Mouse (Mus musculus) intestine, postnatal 0 days (tissue): ENCODE data around the gene Grk1. TPM values are rescaled to one million over a fixed set of nuclear protein-coding genes. Genes with fewer than 3 reads are reported as not detected.
A peak's percentile ranks its signal among the peaks of the same experiment; 100 is the strongest.

Source experiments
- ATAC-seq: fragments of 200-750 bp; cut with Nextera tagmentation; 2 replicates; pipeline ENCODE4 v1.8.0; 2017; ENCODE audit warnings: mild to moderate bottlenecking, moderate TSS enrichment, moderate library complexity
- H3K27ac ChIP-seq: fragments of 300-500 bp; sonication (generic); 2 replicates; pipeline ENCODE4 v1.5.1; 2014; ENCODE audit warnings: mild to moderate bottlenecking, low read depth, low read length, moderate library complexity
- H3K27me3 ChIP-seq: fragments of 300-500 bp; sonication (generic); replicated peaks from 2 replicates; pipeline ENCODE4 v1.6.1; 2014; ENCODE audit warnings: low read length, mixed read lengths; ENCODE audit not compliant: control insufficient read depth, insufficient read depth
- H3K36me3 ChIP-seq: fragments of 300-500 bp; sonication (generic); 2 replicates; pipeline ENCODE4 v1.6.1; 2014; ENCODE audit warnings: mild to moderate bottlenecking, moderate library complexity; ENCODE audit not compliant: control insufficient read depth, insufficient read depth
- H3K4me1 ChIP-seq: fragments of 300-500 bp; sonication (generic); replicated peaks from 2 replicates; pipeline ENCODE4 v1.6.1; 2014; ENCODE audit warnings: antibody characterized with exemption, low read length, mixed read lengths; ENCODE audit not compliant: control insufficient read depth, insufficient read depth
- H3K4me2 ChIP-seq: fragments of 300-500 bp; sonication (generic); replicated peaks from 2 replicates; pipeline ENCODE4 v1.6.1; 2014; ENCODE audit warnings: low read depth, mild to moderate bottlenecking, moderate library complexity
- H3K4me3 ChIP-seq: fragments of 300-500 bp; sonication (generic); 2 replicates; pipeline ENCODE4 v1.5.1; 2014; ENCODE audit warnings: low read depth, low read length
- H3K9ac ChIP-seq: fragments of 300-500 bp; sonication (generic); 2 replicates; pipeline ENCODE4 v1.6.1; 2014; ENCODE audit warnings: mild to moderate bottlenecking, low read depth, low read length
- H3K9me3 ChIP-seq: fragments of 300-500 bp; sonication (generic); 2 replicates; pipeline ENCODE4 v1.6.1; 2016; ENCODE audit warnings: mixed run types; ENCODE audit not compliant: control insufficient read depth
- CTCF ChIP-seq: sonication (generic); IDR thresholded peaks from 2 replicates; pipeline ENCODE4 v1.5.1; 2016; ENCODE audit warnings: low read depth, mild to moderate bottlenecking, control low read depth, antibody characterized with exemption, moderate library complexity
- WGBS: fragments of 180-500 bp; shearing (Covaris S2); extraction: QIAGEN DNeasy Blood & Tissue Kit; methylation state at CpG from one replicate; pipeline ENCODE4 v1.1.7; 2014; 5-methylcytosine and 5-hydroxymethylcytosine counted together
- polyA plus RNA-seq: library from polyadenylated mRNA; unstranded; fragments of >200 nt; fragmentation: Nextera tagmentation; extraction: Ambion mirVana; gene quantifications from 2 replicates; pipeline ENCODE4 v1.2.1, GENCODE M21; 2015

Gene Grk1
- polyA plus RNA-seq, 1 experiment from 2014 or later = not detected

DNA sequence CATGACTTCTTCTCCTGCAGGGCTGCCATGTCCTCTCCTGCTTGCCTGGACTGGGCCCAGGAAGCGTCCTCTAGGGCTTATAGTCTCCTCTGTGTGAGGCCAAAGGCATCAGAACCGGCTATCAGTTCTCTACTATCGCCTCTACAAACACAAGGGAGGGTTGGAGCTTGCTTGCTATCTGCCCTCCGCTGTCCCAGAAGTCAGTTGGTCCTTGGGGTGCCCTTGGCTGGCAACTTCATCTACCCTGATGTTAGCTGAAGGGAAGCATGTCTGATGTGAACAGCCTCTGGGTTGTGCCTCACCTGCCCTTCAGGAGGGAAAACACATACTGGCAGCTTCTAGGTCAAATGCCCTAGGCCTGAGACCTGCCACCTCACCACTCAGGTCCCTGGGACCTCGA is 8.2 kb upstream of the Grk1 start, which contains the start of gene Atp4b:
Gene Atp4b (minus strand): TSS at position 101 of the 400 bp plus-strand sequence.
- Histone ChIP-seq H3K9me3 (no peaks in the 10 kb centered on the region), H3K4me3 (no peak within 1 kb of the TSS), H3K4me1 (no peaks in the 10 kb centered on the region), H3K4me2 (no peak within 1 kb of the TSS), H3K27me3 (no peaks in the 10 kb centered on the region), H3K36me3 (no peaks in the 10 kb centered on the region), H3K27ac (no peak within 1 kb of the TSS), H3K9ac (no peak within 1 kb of the TSS)
- 75% methylated on average over 5 of the region's 5 CpGs for WGBS
- ATAC-seq = no peak
- TF ChIP-seq CTCF = no peak

DNA sequence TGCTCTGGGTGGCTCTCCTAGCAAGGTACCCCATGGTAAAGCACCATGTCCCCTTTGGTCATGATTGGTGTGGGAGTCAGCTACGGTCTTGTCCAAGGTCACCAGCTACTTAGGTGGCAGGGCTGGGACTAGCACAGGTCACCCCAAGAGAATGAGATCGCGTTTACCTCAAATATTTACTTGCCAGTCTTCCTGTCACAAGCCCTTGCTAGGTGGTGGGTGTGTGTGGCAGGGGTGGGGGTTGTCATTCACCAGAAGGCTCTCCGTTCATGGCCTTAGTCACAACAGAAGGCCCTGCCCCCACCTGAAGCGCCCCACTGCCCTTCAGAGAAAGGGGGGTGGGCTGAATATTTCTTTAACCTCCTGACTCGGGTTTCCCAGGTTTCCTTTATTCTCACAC is 1.4 kb upstream of the Grk1 start:
- WGBS = 38% methylated on average over 6 of the region's 6 CpGs
- H3K36me3 ChIP-seq = no peaks in the 10 kb centered on the region
- no peaks in the 10 kb centered on the region for H3K4me1 ChIP-seq
- H3K9ac ChIP-seq = no peak overlapping the region
- no peaks in the 10 kb centered on the region for H3K27me3 ChIP-seq
- TF ChIP-seq CTCF = no peak
- H3K4me2 ChIP-seq = no peak overlapping the region
- no peaks in the 10 kb centered on the region for H3K9me3 ChIP-seq
- no peak overlapping the region for H3K4me3 ChIP-seq
- H3K27ac ChIP-seq = no peak overlapping the region
- no peak for ATAC-seq

DNA sequence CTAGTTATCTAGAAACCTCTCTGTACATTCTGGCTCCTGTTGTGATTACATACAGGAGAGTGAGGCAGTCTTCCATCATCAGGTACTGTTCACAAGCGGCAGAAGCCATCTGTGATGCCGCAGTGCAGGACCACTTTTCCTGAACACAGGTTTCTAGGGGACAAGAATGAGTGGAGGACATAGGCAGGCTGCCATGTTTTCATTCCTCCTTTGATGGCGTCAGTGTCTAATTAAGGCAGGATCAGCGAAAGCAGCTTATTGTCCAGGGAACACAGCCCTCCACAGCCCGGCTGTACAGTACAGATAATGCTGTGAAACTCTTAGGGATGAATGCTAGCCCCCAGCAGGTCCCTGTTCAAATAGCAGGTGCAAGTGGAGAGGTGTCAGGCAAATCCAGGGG is 1.1 kb downstream of the Grk1 start:
- no peak for TF ChIP-seq CTCF
- H3K4me1 ChIP-seq = no peaks in the 10 kb centered on the region
- no peak overlapping the region for H3K9ac ChIP-seq
- no peaks in the 10 kb centered on the region for H3K9me3 ChIP-seq
- H3K27me3 ChIP-seq = no peaks in the 10 kb centered on the region
- no peak overlapping the region for H3K4me2 ChIP-seq
- no peaks in the 10 kb centered on the region for H3K36me3 ChIP-seq
- no peak overlapping the region for H3K27ac ChIP-seq
- no peak overlapping the region for H3K4me3 ChIP-seq
- no peak for ATAC-seq
- 79% methylated on average over 5 of the region's 5 CpGs for WGBS

DNA sequence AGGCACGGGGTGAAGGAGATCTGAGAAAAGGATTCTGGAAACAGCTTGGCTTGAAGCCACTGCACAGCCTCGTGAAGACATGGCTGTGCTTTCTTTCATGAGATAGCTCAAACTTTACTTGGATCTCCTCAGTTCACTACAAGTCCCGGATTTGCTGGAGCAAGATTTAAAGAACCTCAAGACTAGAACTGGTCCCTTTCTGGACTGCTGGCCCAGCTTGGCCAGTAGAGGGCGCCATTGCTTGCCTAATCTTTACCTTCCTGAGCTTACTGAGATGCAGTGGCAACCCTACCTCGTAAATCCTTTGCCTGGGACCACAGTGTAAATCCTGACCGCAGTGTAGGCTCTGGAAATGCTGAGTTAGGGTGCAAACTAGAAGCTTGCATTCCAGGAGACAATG is 6.7 kb downstream of the Grk1 start:
- TF ChIP-seq CTCF = peak; percentile 85
- WGBS = 21% methylated on average over 6 of the region's 6 CpGs
- Histone ChIP-seq H3K36me3 (no peaks in the 10 kb centered on the region), H3K4me2 (no peak overlapping the region), H3K9ac (no peak overlapping the region), H3K9me3 (no peaks in the 10 kb centered on the region), H3K4me3 (no peak overlapping the region), H3K27me3 (no peaks in the 10 kb centered on the region), H3K4me1 (no peaks in the 10 kb centered on the region), H3K27ac (no peak overlapping the region)
- ATAC-seq = 0 out of 2 replicates have a peak, but pooled peaks have one; percentile 45

- H3K27ac ChIP-seq = no peak overlapping the region
- WGBS = 59% methylated on average over 13 of the region's 13 CpGs
- H3K4me2 ChIP-seq = no peak overlapping the region
- H3K4me3 ChIP-seq = no peak overlapping the region
- no peak overlapping the region for H3K9ac ChIP-seq
- no peaks in the 10 kb centered on the region for H3K36me3 ChIP-seq
- H3K4me1 ChIP-seq = no peaks in the 10 kb centered on the region
- no peaks in the 10 kb centered on the region for H3K9me3 ChIP-seq
- ATAC-seq = no peak
- TF ChIP-seq CTCF = peak; percentile 91
- no peaks in the 10 kb centered on the region for H3K27me3 ChIP-seq
Observed at GRCm38 (mm10) chr8:13412891-13413558, 8.1 kb downstream of the Grk1 start.

- H3K4me3 ChIP-seq = no peak overlapping the region
- no peaks in the 10 kb centered on the region for H3K4me1 ChIP-seq
- H3K4me2 ChIP-seq = no peak overlapping the region
- no peaks in the 10 kb centered on the region for H3K36me3 ChIP-seq
- H3K9me3 ChIP-seq = no peaks in the 10 kb centered on the region
- no peak overlapping the region for H3K27ac ChIP-seq
- no peak overlapping the region for H3K9ac ChIP-seq
- no peak for TF ChIP-seq CTCF
- no peaks in the 10 kb centered on the region for H3K27me3 ChIP-seq
- 44% methylated on average over 12 of the region's 12 CpGs for WGBS
- ATAC-seq = no peak
Observed at GRCm38 (mm10) chr8:13413823-13414390, 9.0 kb downstream of the Grk1 start.
